Mouse (Mus musculus) thymus, adult 2 months (tissue): ENCODE results near the gene Emx1.

Source experiments
- CTCF ChIP-seq: fragments of 200-500 bp; IDR thresholded peaks from 2 replicates; pipeline ENCODE4 v1.5.1; 2012; ENCODE audit warnings: mild to moderate bottlenecking, control low read depth, low read length, moderate library complexity, borderline replicate concordance; ENCODE audit not compliant: control insufficient read depth, poor library complexity, insufficient read depth; ENCODE audit errors: extremely low read depth
- POLR2A ChIP-seq: fragments of 200-500 bp; IDR thresholded peaks from 2 replicates; pipeline ENCODE4 v1.6.1; 2012; ENCODE audit warnings: mild to moderate bottlenecking, low read length, control low read depth, moderate library complexity; ENCODE audit not compliant: control insufficient read depth, poor library complexity, insufficient read depth; ENCODE audit errors: extremely low read depth

GRCm38 (mm10) chr6:85250811-85251241 lies 63.6 kb downstream of the Emx1 start:
- no peak for TF ChIP-seq POLR2A
- TF ChIP-seq CTCF: no peak
